Mouse (Mus musculus): ENCODE measurements around the gene Naip2. TPM values are rescaled to one million over a fixed set of nuclear protein-coding genes. Genes with fewer than 3 reads are reported as not detected.
A peak's percentile ranks its signal among the peaks of the same experiment; 100 is the strongest.
"Not testable (repeated sequence)": the region's sequence is repeated elsewhere in the genome, so short reads cannot be mapped to it uniquely, and the experiment has no call there.

The Naip2 gene
- polyA plus RNA-seq, 1 experiment from 2014 or later = 6.9 TPM

GRCm38 (mm10) chr13:100183111-100183510 is 18.8 kb downstream of the Naip2 start:
- H3K27ac ChIP-seq (ENCODE audit: low read length); ATAC-seq; H3K9me3 ChIP-seq (ENCODE audit: control insufficient read depth, low read length); H3K4me2 ChIP-seq (ENCODE audit: low read depth, low read length); H3K4me3 ChIP-seq (ENCODE audit: low read length); H3K27me3 ChIP-seq (replicated peaks; ENCODE audit: control insufficient read depth, insufficient read depth, low read length); H3K4me1 ChIP-seq (ENCODE audit: control insufficient read depth, insufficient read depth, low read length); H3K36me3 ChIP-seq (ENCODE audit: control insufficient read depth, insufficient read depth, low read length); H3K9ac ChIP-seq (ENCODE audit: low read depth, low read length): not testable (repeated sequence)

- not testable (repeated sequence) for H3K9ac ChIP-seq (ENCODE audit: low read depth, low read length); H3K4me2 ChIP-seq (ENCODE audit: low read depth, low read length); H3K4me3 ChIP-seq (ENCODE audit: low read length); H3K27ac ChIP-seq (ENCODE audit: low read length); H3K36me3 ChIP-seq (ENCODE audit: control insufficient read depth, insufficient read depth, low read length); H3K9me3 ChIP-seq (ENCODE audit: control insufficient read depth, low read length); H3K27me3 ChIP-seq (replicated peaks; ENCODE audit: control insufficient read depth, insufficient read depth, low read length); H3K4me1 ChIP-seq (ENCODE audit: control insufficient read depth, insufficient read depth, low read length)
- ATAC-seq = 0 out of 2 replicates have a peak, but pooled peaks have one; percentile 48
- WGBS = 74% methylated on average over 4 of the region's 5 CpGs
These were observed 27.5 kb downstream of the Naip2 start for GRCm38 (mm10) chr13:100174360-100174759.

GRCm38 (mm10) chr13:100166378-100166777 is 35.5 kb downstream of the Naip2 start:
- H3K4me3 ChIP-seq (ENCODE audit: low read length); H3K9me3 ChIP-seq (ENCODE audit: control insufficient read depth, low read length); H3K4me2 ChIP-seq (ENCODE audit: low read depth, low read length); H3K27ac ChIP-seq (ENCODE audit: low read length); H3K9ac ChIP-seq (ENCODE audit: low read depth, low read length); ATAC-seq; H3K36me3 ChIP-seq (ENCODE audit: control insufficient read depth, insufficient read depth, low read length); H3K4me1 ChIP-seq (ENCODE audit: control insufficient read depth, insufficient read depth, low read length); H3K27me3 ChIP-seq (replicated peaks; ENCODE audit: control insufficient read depth, insufficient read depth, low read length): not testable (repeated sequence)
- 64% methylated on average over 2 of the region's 2 CpGs for WGBS

GRCm38 (mm10) chr13:100162467-100162866 is 39.4 kb downstream of the Naip2 start:
- H3K9me3 ChIP-seq (ENCODE audit: control insufficient read depth, low read length); H3K36me3 ChIP-seq (ENCODE audit: control insufficient read depth, insufficient read depth, low read length); H3K9ac ChIP-seq (ENCODE audit: low read depth, low read length); H3K27me3 ChIP-seq (replicated peaks; ENCODE audit: control insufficient read depth, insufficient read depth, low read length); H3K4me1 ChIP-seq (ENCODE audit: control insufficient read depth, insufficient read depth, low read length); H3K4me3 ChIP-seq (ENCODE audit: low read length); H3K27ac ChIP-seq (ENCODE audit: low read length); ATAC-seq; H3K4me2 ChIP-seq (ENCODE audit: low read depth, low read length): not testable (repeated sequence)

- H3K36me3 ChIP-seq (ENCODE audit: control insufficient read depth, insufficient read depth, low read length); H3K27ac ChIP-seq (ENCODE audit: low read length); H3K4me1 ChIP-seq (ENCODE audit: control insufficient read depth, insufficient read depth, low read length); H3K9me3 ChIP-seq (ENCODE audit: control insufficient read depth, low read length); H3K4me3 ChIP-seq (ENCODE audit: low read length); H3K4me2 ChIP-seq (ENCODE audit: low read depth, low read length); H3K27me3 ChIP-seq (replicated peaks; ENCODE audit: control insufficient read depth, insufficient read depth, low read length); H3K9ac ChIP-seq (ENCODE audit: low read depth, low read length); ATAC-seq: not testable (repeated sequence)
- WGBS = 85% methylated on average over 11 of the region's 11 CpGs
These were observed 40.6 kb downstream of the Naip2 start for GRCm38 (mm10) chr13:100161171-100161870.

GRCm38 (mm10) chr13:100156624-100157023 is 45.3 kb downstream of the Naip2 start:
- Histone ChIP-seq H3K36me3 (ENCODE audit: control insufficient read depth, insufficient read depth, low read length) (no peaks in the 10 kb centered on the region), H3K27ac (ENCODE audit: low read length) (no peak overlapping the region), H3K9me3 (ENCODE audit: control insufficient read depth, low read length) (no peaks in the 10 kb centered on the region), H3K4me2 (ENCODE audit: low read depth, low read length) (no peak overlapping the region), H3K9ac (ENCODE audit: low read depth, low read length) (no peak overlapping the region), H3K4me3 (ENCODE audit: low read length) (no peak overlapping the region), H3K4me1 (ENCODE audit: control insufficient read depth, insufficient read depth, low read length) (no peaks in the 10 kb centered on the region), H3K27me3 (replicated peaks; ENCODE audit: control insufficient read depth, insufficient read depth, low read length) (no peaks in the 10 kb centered on the region)
- no peak for ATAC-seq
- 88% methylated on average over 3 of the region's 3 CpGs for WGBS

- 0 out of 2 replicates have a peak, but pooled peaks cover 2% of the 10 kb centered on the region for H3K36me3 ChIP-seq (ENCODE audit: control insufficient read depth, insufficient read depth, low read length)
- H3K9ac ChIP-seq (ENCODE audit: low read depth, low read length) = no peak overlapping the region
- ATAC-seq = no peak
- no peaks in the 10 kb centered on the region for H3K9me3 ChIP-seq (ENCODE audit: control insufficient read depth, low read length)
- WGBS = 71% methylated on average over 1 of the region's 1 CpGs
- no peaks in the 10 kb centered on the region for H3K4me1 ChIP-seq (ENCODE audit: control insufficient read depth, insufficient read depth, low read length)
- no peak overlapping the region for H3K27ac ChIP-seq (ENCODE audit: low read length)
- no peaks in the 10 kb centered on the region for H3K27me3 ChIP-seq (replicated peaks; ENCODE audit: control insufficient read depth, insufficient read depth, low read length)
- no peak overlapping the region for H3K4me3 ChIP-seq (ENCODE audit: low read length)
- no peak overlapping the region for H3K4me2 ChIP-seq (ENCODE audit: low read depth, low read length)
These were observed 49.2 kb downstream of the Naip2 start for GRCm38 (mm10) chr13:100152659-100153058.

GRCm38 (mm10) chr13:100141646-100142314 is 60.1 kb downstream of the Naip2 start:
- no peak overlapping the region for H3K27ac ChIP-seq (ENCODE audit: low read length)
- 75% methylated on average over 8 of the region's 8 CpGs for WGBS
- no peaks in the 10 kb centered on the region for H3K27me3 ChIP-seq (replicated peaks; ENCODE audit: control insufficient read depth, insufficient read depth, low read length)

GRCm38 (mm10) chr13:100125258-100125643 is 76.6 kb downstream of the Naip2 start:
- peak overlapping the region; percentile 88 for H3K9ac ChIP-seq (ENCODE audit: low read depth, low read length)
- peak overlapping the region; percentile 68 for H3K4me2 ChIP-seq (ENCODE audit: low read depth, low read length)
- H3K9me3 ChIP-seq (ENCODE audit: control insufficient read depth, low read length) = no peaks in the 10 kb centered on the region
- H3K27ac ChIP-seq (ENCODE audit: low read length) = no peak overlapping the region
- WGBS = 2% methylated on average over 10 of the region's 10 CpGs
- ATAC-seq = peak; percentile 30; the same call in 1 of the 2 replicates
- H3K36me3 ChIP-seq (ENCODE audit: control insufficient read depth, insufficient read depth, low read length) = no peaks in the 10 kb centered on the region; the same call in none of the 2 replicates
- H3K27me3 ChIP-seq (replicated peaks; ENCODE audit: control insufficient read depth, insufficient read depth, low read length) = no peaks in the 10 kb centered on the region
- H3K4me3 ChIP-seq (ENCODE audit: low read length) = peak overlapping the region; percentile 91
- H3K4me1 ChIP-seq (ENCODE audit: control insufficient read depth, insufficient read depth, low read length) = peaks cover 9% of the 10 kb centered on the region

More at GRCm38 (mm10) chr13:100141646-100142314, 60.1 kb downstream of the Naip2 start:
- Histone ChIP-seq H3K9me3 (ENCODE audit: control insufficient read depth, low read length) (no peaks in the 10 kb centered on the region), H3K4me3 (ENCODE audit: low read length) (no peak overlapping the region), H3K9ac (ENCODE audit: low read depth, low read length) (no peak overlapping the region), H3K4me1 (ENCODE audit: control insufficient read depth, insufficient read depth, low read length) (no peaks in the 10 kb centered on the region), H3K4me2 (ENCODE audit: low read depth, low read length) (no peak overlapping the region), H3K36me3 (ENCODE audit: control insufficient read depth, insufficient read depth, low read length) (peaks cover 18% of the 10 kb centered on the region)
- no peak for ATAC-seq
